Mouse (Mus musculus) left cerebral cortex, adult 18-20 months (tissue): ENCODE measurements around the gene Zfhx2. TPM values are rescaled to one million over a fixed set of nuclear protein-coding genes. Genes with fewer than 3 reads are reported as not detected.

Source experiments
- DNase-seq, 2 experiments: peaks; one replicate each; pipeline ENCODE4 v3.0.0; 2021 to 2022; ENCODE audit warnings: low spot score in 2 of 2, mixed read lengths in 1 of 2
- total RNA-seq, 2 experiments: library from RNA; stranded (reverse); gene quantifications; 2 replicates each; pipeline ENCODE4 v1.2.3; 2021

The Zfhx2 gene
- total RNA-seq, 2 experiments from 2014 or later, result 41.8 to 44.5 TPM

- no peak for DNase-seq
Measured at GRCm38 (mm10) chr14:55106990-55107389, 14.9 kb upstream of the Zfhx2 start.

- peak; percentile 85 to 89 for DNase-seq
Measured at GRCm38 (mm10) chr14:55105836-55106809, 14.0 kb upstream of the Zfhx2 start, which contains the start of gene Ap1g2. Ap1g2 (minus strand) TSS chr14:55106593.

DNA sequence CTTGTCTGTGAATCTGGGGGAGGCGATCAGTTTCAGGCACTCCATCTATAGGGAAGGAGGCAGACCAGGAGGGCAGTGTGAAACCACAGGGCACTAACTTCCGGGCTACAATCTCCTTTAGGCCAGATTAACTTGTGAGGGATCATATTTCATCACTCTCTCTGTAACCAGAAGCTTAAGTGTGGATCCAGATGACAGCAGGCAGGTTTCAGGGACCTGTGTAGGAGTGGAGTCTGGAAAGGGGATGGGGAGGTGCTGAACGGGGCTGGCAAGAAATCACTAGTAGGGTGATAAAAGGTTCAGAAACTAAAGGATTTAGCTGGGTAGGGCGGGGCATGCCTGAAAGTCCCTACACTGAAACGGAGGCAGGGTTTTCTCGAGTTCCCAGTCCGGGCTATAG lies 13.3 kb upstream of the Zfhx2 start:
- DNase-seq, result no peak

- no peak for DNase-seq
Measured at GRCm38 (mm10) chr14:55104365-55104764, 12.2 kb upstream of the Zfhx2 start.

GRCm38 (mm10) chr14:55102253-55102785 lies 10.2 kb upstream of the Zfhx2 start:
- no peak for DNase-seq

- peak in 1 of 2 experiments; percentile 71 for DNase-seq
Measured at GRCm38 (mm10) chr14:55101592-55101991, 9.5 kb upstream of the Zfhx2 start.

GRCm38 (mm10) chr14:55098067-55098466 lies 5.9 kb upstream of the Zfhx2 start:
- no peak for DNase-seq

DNA sequence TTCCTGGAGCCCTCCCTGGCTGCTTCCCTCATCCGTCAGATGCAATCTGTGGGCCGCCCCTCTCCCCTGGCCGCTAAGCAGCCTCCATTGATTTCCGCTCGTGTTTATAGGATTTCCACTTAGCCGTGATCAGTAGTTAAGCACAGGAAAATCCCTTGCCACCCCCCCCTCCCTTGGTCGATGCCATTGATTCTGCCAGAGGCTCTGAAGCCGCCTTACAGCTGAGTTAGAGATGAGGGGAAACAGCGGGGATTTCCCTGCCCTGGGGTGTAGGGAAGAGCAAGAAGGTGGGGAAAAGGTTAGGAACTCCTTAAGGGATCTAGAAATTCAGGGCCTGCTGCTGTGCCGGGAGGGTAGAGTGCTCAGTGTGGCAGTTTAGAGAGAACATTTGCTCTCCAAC lies 5.5 kb upstream of the Zfhx2 start:
- no peak for DNase-seq

DNA sequence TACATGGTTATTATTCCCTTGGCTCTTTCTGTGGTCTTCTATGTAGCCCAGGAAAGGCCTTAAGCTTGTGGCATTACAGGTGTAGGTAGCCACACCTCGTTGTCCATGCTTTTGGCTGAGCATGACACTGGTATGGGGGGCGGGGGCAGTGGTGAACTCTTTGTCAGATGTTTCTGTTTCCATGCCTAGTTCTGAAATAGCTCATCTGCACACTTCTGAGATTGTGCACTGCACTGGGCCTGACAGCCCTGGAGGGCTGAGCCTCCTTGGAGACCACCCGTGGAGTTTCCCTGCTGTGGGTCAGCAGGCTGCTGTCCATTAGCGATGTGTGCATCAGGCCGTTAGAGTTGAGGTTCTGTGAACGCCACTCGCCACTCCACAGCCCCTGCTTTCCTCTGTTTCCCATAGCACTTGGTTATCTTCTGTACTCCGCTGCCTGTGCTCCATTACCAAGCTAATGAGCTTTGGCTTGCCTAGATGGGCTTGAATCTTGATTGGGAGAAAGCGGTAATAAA lies 4.5 kb upstream of the Zfhx2 start:
- no peak for DNase-seq

GRCm38 (mm10) chr14:55095671-55096070 lies 3.5 kb upstream of the Zfhx2 start:
- DNase-seq, result no peak

DNA sequence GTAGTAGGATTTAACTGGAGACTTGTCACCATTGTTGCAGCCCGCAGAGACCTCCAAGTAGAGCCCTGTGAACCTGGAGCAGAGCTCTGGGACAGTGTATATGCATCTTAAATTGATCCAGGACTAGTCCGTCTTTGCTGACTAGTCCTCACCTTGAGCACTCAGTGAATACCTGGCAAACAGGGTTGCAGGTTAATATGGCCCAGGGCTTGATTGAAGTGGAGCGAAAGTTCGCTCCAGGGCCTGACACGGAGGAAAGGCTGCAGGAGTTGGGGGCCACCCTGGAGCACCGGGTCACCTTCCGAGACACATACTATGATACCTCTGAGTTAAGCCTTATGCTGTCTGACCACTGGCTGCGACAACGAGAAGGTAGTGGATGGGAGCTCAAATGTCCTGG lies 3.1 kb upstream of the Zfhx2 start:
- DNase-seq, result no peak

GRCm38 (mm10) chr14:55094704-55095231 lies 2.6 kb upstream of the Zfhx2 start, which contains the start of gene Thtpa:
Thtpa (plus strand) TSS chr14:55094784.
- DNase-seq, result peak; percentile 75 to 86

DNA sequence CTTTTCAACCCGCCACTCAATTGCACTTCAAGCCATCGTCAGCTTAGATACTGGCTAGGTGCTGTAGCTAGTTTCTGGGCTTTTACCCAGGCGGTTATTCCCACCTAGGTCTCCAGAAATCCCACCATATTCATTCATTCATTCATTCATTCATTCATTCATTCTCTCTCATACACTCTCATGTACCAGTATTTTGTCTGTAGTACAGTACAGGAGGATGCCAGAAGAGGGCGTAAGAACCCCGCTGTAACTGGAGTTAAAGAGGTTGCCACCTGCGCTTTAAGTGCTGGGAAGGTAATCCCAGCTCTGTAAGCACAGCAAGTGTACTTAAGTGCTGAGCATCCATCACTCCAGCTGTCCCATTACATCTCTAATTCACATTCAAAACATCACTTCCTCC lies 1.8 kb upstream of the Zfhx2 start:
- DNase-seq, result no peak

DNA sequence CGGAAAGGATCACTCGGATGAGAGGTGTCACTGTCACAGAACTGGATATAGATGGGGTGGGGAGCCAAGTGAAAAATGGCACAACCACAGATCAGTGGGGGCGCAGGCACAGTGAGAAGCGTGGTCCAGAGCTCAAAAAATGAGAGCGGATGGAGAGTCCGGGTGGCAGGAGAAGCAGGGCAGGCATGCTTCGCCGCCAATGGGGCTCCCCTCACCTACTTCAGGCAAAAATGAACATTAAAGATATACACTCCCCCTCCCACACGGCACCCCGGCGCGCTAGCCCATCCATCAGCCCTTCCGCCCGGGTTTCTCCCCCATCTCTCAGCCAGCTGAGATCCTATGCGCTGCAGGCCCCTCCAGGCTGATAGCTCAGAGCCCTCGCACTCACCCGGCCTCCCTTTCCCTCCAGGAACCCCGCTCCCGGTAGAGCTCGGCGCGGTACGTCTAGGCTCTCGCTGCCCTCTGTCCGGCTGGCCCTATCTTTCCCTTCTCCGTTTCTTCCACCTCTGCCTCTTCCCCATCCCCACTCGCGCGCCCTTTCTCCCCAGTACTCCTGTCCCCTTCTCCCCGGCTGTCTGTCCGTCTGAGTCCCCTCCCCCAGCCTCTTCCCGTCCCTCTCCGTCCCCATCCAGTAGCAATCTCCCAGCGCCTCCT lies 787 bp downstream of the Zfhx2 start:
- no peak for DNase-seq

GRCm38 (mm10) chr14:55089199-55089947 lies 2.8 kb downstream of the Zfhx2 start:
- peak; percentile 63 to 69 for DNase-seq

GRCm38 (mm10) chr14:55086009-55086514 lies 6.1 kb downstream of the Zfhx2 start:
- DNase-seq, result no peak

DNA sequence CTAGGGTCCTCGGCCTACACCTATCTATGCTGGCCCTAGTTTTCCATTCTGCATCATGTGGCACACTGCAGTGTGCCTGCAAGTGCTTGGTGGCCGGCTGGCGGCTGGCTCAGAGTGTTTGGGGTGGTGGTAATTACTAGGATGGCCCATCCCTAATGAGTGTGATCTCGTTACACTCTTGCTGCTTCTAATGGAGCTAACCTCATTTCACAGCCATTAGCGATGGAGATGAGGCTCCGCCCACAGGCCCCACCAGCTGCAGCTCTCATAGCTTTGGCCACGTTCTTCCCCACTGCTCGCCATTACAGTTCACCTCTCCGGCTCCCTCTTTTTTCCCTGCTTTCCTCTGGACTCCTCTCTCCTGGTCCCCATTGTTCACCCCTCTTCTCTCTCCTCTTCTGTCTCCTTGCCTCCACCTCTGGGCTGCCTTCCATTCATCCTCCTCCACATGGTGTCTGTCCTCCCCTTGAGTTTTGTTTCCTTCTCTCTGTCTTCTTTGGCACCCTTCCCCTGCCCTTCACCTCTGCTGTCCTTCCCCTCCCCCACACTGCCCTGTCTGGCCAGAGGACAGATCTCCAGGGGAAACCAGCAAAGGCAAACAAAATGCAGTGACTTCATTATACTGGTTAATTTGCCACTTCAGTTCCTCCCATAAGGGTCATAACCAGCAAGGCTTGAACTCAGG lies 6.7 kb downstream of the Zfhx2 start:
- DNase-seq, result no peak

DNA sequence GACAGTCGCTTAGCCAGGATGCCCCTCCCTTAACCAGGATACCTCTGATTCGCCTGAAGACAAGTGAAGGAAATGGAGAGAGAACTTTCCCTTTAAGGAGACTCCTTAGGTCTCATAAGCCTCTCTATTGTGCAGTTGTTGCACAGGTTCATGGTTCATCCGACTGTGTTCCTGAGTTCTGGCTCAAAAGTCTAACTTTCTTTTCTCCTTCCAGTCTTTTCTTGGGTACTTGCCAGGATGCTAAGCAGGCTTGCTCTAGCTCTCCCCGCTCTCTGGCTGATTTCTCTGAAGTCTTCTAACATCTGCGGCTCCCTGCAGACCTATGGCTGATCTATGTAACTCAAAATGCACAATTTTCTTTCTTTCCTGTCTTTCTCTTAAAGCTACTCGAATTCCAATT lies 8.6 kb downstream of the Zfhx2 start:
- no peak for DNase-seq

- DNase-seq, result no peak
Measured at GRCm38 (mm10) chr14:55081105-55081504, 11.0 kb downstream of the Zfhx2 start.
